ENCODE assay signal across 31 mouse cellular contexts in the genomic region with DNA sequence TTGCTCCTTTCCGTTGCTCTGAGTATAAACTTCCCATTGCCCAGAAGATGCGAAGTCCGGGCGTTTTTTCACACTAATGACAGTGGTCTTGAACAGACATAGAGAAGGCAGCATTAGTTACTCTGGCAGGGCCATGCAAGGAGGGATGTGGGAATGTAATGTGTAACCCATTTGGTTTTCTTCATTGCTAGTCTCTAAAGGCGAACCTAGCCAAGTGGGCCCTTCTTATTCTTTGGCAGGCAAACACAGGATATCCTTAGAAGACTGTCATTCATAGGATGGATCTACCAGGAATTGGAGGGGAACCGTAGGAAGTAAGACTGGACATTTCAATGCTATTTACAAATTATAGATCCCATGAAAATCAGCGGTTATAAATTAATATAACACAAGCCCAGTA. TPM values are rescaled to one million over a fixed set of nuclear protein-coding genes. Genes with fewer than 3 reads are reported as not detected.
DNase-seq lines count a peak whose midpoint lies in the region; TF ChIP-seq lines count a peak whose summit lies in the region.
"Had no signal": no experiment of that assay in that cellular context is flagged by ENCODE, and none has a peak within 500 bp of the region (broad histone marks: within the 10 kb centered on the region; RNA-seq: fewer than 3 reads in every experiment).

No protein-coding gene starts in this region.

- H3K79me2 ChIP-seq in heart, adult 2 months (replicated peaks; ENCODE audit: control insufficient read depth, insufficient read depth, low read length) = no peaks in the 10 kb centered on the region

- H3K4me1 ChIP-seq in heart, adult 2 months (ENCODE audit: control insufficient read depth, insufficient read depth, low read length) = peaks cover 7% of the 10 kb centered on the region
- H3K4me1 ChIP-seq in brown adipose tissue, adult 24 weeks (ENCODE audit: control insufficient read depth, insufficient read depth, insufficient read length, low read length) = peaks cover 11% of the 10 kb centered on the region
- H3K4me1 ChIP-seq: forebrain, embryonic 10.5 days; forebrain, embryonic 12.5 days had no signal

- no peak for TF ChIP-seq POLR2A in heart, adult 2 months (IDR thresholded peaks at IDR 0.05; ENCODE audit: insufficient read depth, low read depth, low read length)

- no peak overlapping the region for H3K4me3 ChIP-seq in gastrocnemius, adult 2 months
- no peak overlapping the region for H3K4me3 ChIP-seq in heart, adult 2 months
- H3K4me3 ChIP-seq in brown adipose tissue, adult 24 weeks (ENCODE audit: insufficient read depth, low read depth, low read length) = no peak overlapping the region
- H3K4me3 ChIP-seq: embryonic facial prominence, embryonic 13.5 days; embryonic facial prominence, embryonic 15.5 days; erythroblast, embryonic 14.5 days; forebrain, embryonic 10.5 days; forebrain, embryonic 12.5 days had no signal

- peak overlapping the region; percentile 51; the same call in 1 of the 2 replicates for H3K27ac ChIP-seq in gastrocnemius, adult 2 months
- H3K27ac ChIP-seq in heart, adult 2 months = peak overlapping the region; percentile 80
- H3K27ac ChIP-seq in brown adipose tissue, adult 24 weeks (replicated peaks; ENCODE audit: low read depth, low read length) = peak overlapping the region; percentile 45; the same call in 1 of the 2 replicates
- H3K27ac ChIP-seq: embryonic facial prominence, embryonic 13.5 days; embryonic facial prominence, embryonic 15.5 days; forebrain, embryonic 10.5 days; forebrain, embryonic 12.5 days had no signal

- DNase-seq in gastrocnemius, adult 2 months = no peak
- DNase-seq in gastrocnemius, postnatal 14 days = no peak
- DNase-seq in heart, adult 2 months = no peak
- DNase-seq in heart, postnatal 14 days = no peak
- DNase-seq: adrenal gland, adult 8-10 months; adrenal gland, postnatal 14 days; adrenal gland, postnatal 36 days; B cell, adult 2 months; cerebellum, adult 11 months; cerebellum, adult 18-20 months; cerebellum, adult 8-10 months; cerebellum, adult 9-11 months; cerebellum, postnatal 14 days; cerebellum, postnatal 36 days; embryo, embryonic 11 days had no signal

- H3K27me3 ChIP-seq in heart, adult 2 months (ENCODE audit: control insufficient read depth, insufficient read depth, low read length) = no peaks in the 10 kb centered on the region
- H3K27me3 ChIP-seq: CH12.LX; embryonic facial prominence, embryonic 13.5 days; embryonic facial prominence, embryonic 15.5 days; forebrain, embryonic 12.5 days had no signal

- no peak overlapping the region for H3K9ac ChIP-seq in heart, adult 2 months (ENCODE audit: low read depth, low read length)
- H3K9ac ChIP-seq: embryonic facial prominence, embryonic 13.5 days; embryonic facial prominence, embryonic 15.5 days; forebrain, embryonic 12.5 days had no signal

- no peak for TF ChIP-seq CTCF in gastrocnemius, adult 2 months (IDR thresholded peaks at IDR 0.05)
- TF ChIP-seq CTCF in heart, adult 2 months (IDR thresholded peaks at IDR 0.05) = no peak

- H3K36me3 ChIP-seq in heart, adult 2 months (ENCODE audit: control insufficient read depth, insufficient read depth, low read length) = peaks cover 18% of the 10 kb centered on the region
- H3K36me3 ChIP-seq: embryonic facial prominence, embryonic 13.5 days; embryonic facial prominence, embryonic 15.5 days; forebrain, embryonic 10.5 days; forebrain, embryonic 12.5 days; G1E had no signal

- TF ChIP-seq EP300 in heart, adult 2 months (IDR thresholded peaks at IDR 0.05; ENCODE audit: insufficient read depth, low read depth, low read length) = no peak

- 57% methylated on average over 7 of the region's 7 CpGs for WGBS in heart, adult 2 months

- intact Hi-C loops in gastrocnemius, adult 2 months (cut with DNase I) = no loop called here
- intact Hi-C loops in gastrocnemius, postnatal 14 days (cut with DNase I; ENCODE audit: low total_unique reads) = no loop called here
- intact Hi-C loops in heart, adult 2 months (cut with DNase I) = loop anchor here (2.0 to 5.0 kb wide), 2 partner anchors 21 to 70 kb away; partner anchors contain the start of gene Fmo1
- intact Hi-C loops in heart, postnatal 14 days (cut with DNase I) = no loop called here

RNA-seq across cellular contexts. Expression of gene Fmo2, which starts 10.9 kb away (rescaled TPM):
- 10 to 100 TPM; 16.3 to 17.7 TPM for total RNA-seq in gastrocnemius, adult 2 months (2021)
- total RNA-seq in gastrocnemius, postnatal 14 days (2021) = 1 to 10 TPM; 3.9 to 7.8 TPM
- total RNA-seq in heart, adult 2 months (2021) = 10 to 100 TPM; 35.5 to 52.9 TPM
- polyA plus RNA-seq in heart, adult 2 months (2012; rRNA removed) = 17.9 and 24.3 TPM in 2 replicates
- total RNA-seq in heart, postnatal 14 days (2021) = 10 to 100 TPM in 1 of 2 experiments, 1 to 10 TPM in 1; 8.7 to 22.0 TPM
- 9.7 and 11.8 TPM in 2 replicates for polyA plus RNA-seq in brown adipose tissue, adult 24 weeks (2012; ENCODE audit: insufficient read depth, insufficient read length, missing spikeins)
- total RNA-seq: CH12.LX; common myeloid progenitor, adult 5-6 weeks had no signal
- polyA plus RNA-seq: activated CD4-positive, CD25-positive, alpha-beta regulatory T cell, adult 4 months; CD4-positive, CD25-positive, alpha-beta regulatory T cell, adult 4 months; embryonic facial prominence, embryonic 11.5 days; erythroblast, embryonic 14.5 days; forebrain, embryonic 10.5 days; forebrain, embryonic 12.5 days; forebrain, embryonic 16.5 days had no signal

RNA-seq across cellular contexts. Expression of gene Fmo1, which starts 21.2 kb away (rescaled TPM):
- 10 to 100 TPM; 13.4 to 14.1 TPM for total RNA-seq in gastrocnemius, adult 2 months (2021)
- total RNA-seq in gastrocnemius, postnatal 14 days (2021) = 10 to 100 TPM; 16.2 to 23.7 TPM
- 10 to 100 TPM; 33.4 to 33.6 TPM for total RNA-seq in heart, adult 2 months (2021)
- 41.4 and 43.1 TPM in 2 replicates for polyA plus RNA-seq in heart, adult 2 months (2012; rRNA removed)
- total RNA-seq in heart, postnatal 14 days (2021) = 10 to 100 TPM; 32.4 to 46.2 TPM
- polyA plus RNA-seq in brown adipose tissue, adult 24 weeks (2012; ENCODE audit: insufficient read depth, insufficient read length, missing spikeins) = 519 and 719 TPM in 2 replicates
- total RNA-seq: CH12.LX had no signal
- polyA plus RNA-seq: erythroblast, embryonic 14.5 days; G1E had no signal

RNA-seq across cellular contexts. Expression of gene Fmo6, which starts 49.7 kb away (rescaled TPM):
- total RNA-seq in gastrocnemius, adult 2 months (2021) = not detected
- not detected for total RNA-seq in gastrocnemius, postnatal 14 days (2021)
- not detected for total RNA-seq in heart, adult 2 months (2021)
- polyA plus RNA-seq in heart, adult 2 months (2012; rRNA removed) = 0.53 TPM in 1 of 2 replicates, not detected in the other
- total RNA-seq in heart, postnatal 14 days (2021) = not detected
- not detected in 2 replicates for polyA plus RNA-seq in brown adipose tissue, adult 24 weeks (2012; ENCODE audit: insufficient read depth, insufficient read length, missing spikeins)
- total RNA-seq: adrenal gland, adult 18-20 months; adrenal gland, adult 8-10 months; adrenal gland, postnatal 14 days; adrenal gland, postnatal 36 days; CH12.LX; common myeloid progenitor, adult 5-6 weeks had no signal
- polyA plus RNA-seq: activated CD4-positive, CD25-positive, alpha-beta regulatory T cell, adult 4 months; CD4-positive, CD25-positive, alpha-beta regulatory T cell, adult 4 months; embryonic facial prominence, embryonic 11.5 days; erythroblast, embryonic 14.5 days; forebrain, embryonic 10.5 days; forebrain, embryonic 14.5 days; forebrain, embryonic 16.5 days; G1E; Patski had no signal
